Mouse (Mus musculus): ENCODE data around the gene Pde2a. TPM values are rescaled to one million over a fixed set of nuclear protein-coding genes. Genes with fewer than 3 reads are reported as not detected.

Pde2a gene
- polyA plus RNA-seq, 1 experiment = 25.1 TPM

DNA sequence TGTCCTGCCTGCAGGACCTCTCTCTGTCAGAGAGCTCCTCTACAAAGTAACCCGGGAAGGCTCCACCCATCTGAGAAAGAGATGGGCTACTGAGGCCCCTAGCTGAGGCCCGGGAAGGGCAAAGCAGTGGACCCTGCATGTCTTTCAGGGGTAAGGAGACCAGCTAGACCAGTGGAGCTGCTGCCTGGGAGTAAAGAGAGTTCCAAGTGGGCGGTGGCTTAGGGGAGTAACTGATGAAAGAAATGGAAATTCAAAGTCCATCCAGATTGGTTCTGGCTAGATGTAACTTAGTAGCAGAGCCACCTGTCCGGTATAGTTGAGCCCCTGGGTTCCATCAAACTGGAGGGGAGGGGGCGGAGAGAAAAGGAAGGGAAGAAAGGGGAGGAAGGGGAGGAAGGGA is 112.9 kb downstream of the Pde2a start:
- no peak for DNase-seq (ENCODE audit: low read depth)
- TF ChIP-seq CTCF (IDR thresholded peaks at IDR 0.05; ENCODE audit: borderline replicate concordance, extremely low read depth, insufficient read depth, insufficient read length) (no peak), POLR2A (IDR thresholded peaks at IDR 0.05; ENCODE audit: borderline replicate concordance, extremely low read depth, insufficient read depth, insufficient read length, poor library complexity, severe bottlenecking) (no peak)

GRCm38 (mm10) chr7:101535102-101535501 is 113.6 kb downstream of the Pde2a start:
- TF ChIP-seq POLR2A (IDR thresholded peaks at IDR 0.05; ENCODE audit: borderline replicate concordance, extremely low read depth, insufficient read depth, insufficient read length, poor library complexity, severe bottlenecking) (no peak), CTCF (IDR thresholded peaks at IDR 0.05; ENCODE audit: borderline replicate concordance, extremely low read depth, insufficient read depth, insufficient read length) (no peak)
- DNase-seq (ENCODE audit: low read depth) = peak; percentile 35

GRCm38 (mm10) chr7:101535517-101535916 is 114.0 kb downstream of the Pde2a start:
- TF ChIP-seq POLR2A (IDR thresholded peaks at IDR 0.05; ENCODE audit: borderline replicate concordance, extremely low read depth, insufficient read depth, insufficient read length, poor library complexity, severe bottlenecking) = no peak
- no peak for TF ChIP-seq CTCF (IDR thresholded peaks at IDR 0.05; ENCODE audit: borderline replicate concordance, extremely low read depth, insufficient read depth, insufficient read length)
- no peak for DNase-seq (ENCODE audit: low read depth)

GRCm38 (mm10) chr7:101537541-101537940 is 116.0 kb downstream of the Pde2a start:
- no peak for DNase-seq (ENCODE audit: low read depth)
- TF ChIP-seq POLR2A (IDR thresholded peaks at IDR 0.05; ENCODE audit: borderline replicate concordance, extremely low read depth, insufficient read depth, insufficient read length, poor library complexity, severe bottlenecking) = no peak
- TF ChIP-seq CTCF (IDR thresholded peaks at IDR 0.05; ENCODE audit: borderline replicate concordance, extremely low read depth, insufficient read depth, insufficient read length) = no peak

DNA sequence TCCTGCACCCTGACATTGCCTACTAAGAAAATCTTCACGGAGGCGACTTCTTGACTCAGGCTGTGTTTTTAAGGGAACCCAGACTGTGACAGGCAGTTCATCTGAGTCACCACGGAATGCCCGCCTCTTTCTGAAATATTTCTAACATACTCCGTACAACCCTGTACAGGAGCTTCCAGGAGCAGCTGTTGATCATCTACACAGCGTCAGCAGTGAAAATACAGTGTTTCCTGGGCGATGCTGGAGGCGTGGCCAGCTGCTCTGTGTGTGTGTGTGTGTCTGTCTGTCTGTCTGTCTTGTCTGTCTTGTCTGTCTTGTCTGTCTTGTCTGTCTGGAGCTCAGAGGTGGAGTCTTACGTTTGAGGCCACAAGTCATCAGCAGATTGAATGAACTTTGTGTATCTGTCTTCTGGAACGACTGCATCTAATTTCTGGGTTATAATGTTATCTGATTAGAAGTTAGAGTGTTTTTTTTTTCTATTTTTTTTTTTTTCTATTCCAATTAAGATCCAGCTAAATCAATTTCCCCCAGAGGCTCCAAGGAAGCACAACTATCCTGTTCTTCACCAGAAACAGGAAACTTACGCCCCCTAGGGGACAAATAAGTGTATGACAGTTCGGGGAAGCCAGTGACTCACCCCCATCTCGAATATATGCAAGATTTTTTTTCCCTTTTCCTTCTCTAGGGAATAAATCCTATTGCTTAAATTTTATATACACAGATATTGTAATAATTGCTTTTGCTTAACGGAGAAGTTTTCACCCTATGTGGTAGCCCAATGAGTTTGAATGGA is 116.8 kb downstream of the Pde2a start:
- no peak for TF ChIP-seq POLR2A (IDR thresholded peaks at IDR 0.05; ENCODE audit: borderline replicate concordance, extremely low read depth, insufficient read depth, insufficient read length, poor library complexity, severe bottlenecking)
- peak; percentile 62; the same call in 1 of the 2 replicates for TF ChIP-seq CTCF (IDR thresholded peaks at IDR 0.05; ENCODE audit: borderline replicate concordance, extremely low read depth, insufficient read depth, insufficient read length)
- DNase-seq (ENCODE audit: low read depth) = peak; percentile 65

GRCm38 (mm10) chr7:101539774-101540173 is 118.3 kb downstream of the Pde2a start:
- TF ChIP-seq POLR2A (IDR thresholded peaks at IDR 0.05; ENCODE audit: borderline replicate concordance, extremely low read depth, insufficient read depth, insufficient read length, poor library complexity, severe bottlenecking) (no peak), CTCF (IDR thresholded peaks at IDR 0.05; ENCODE audit: borderline replicate concordance, extremely low read depth, insufficient read depth, insufficient read length) (no peak)
- DNase-seq (ENCODE audit: low read depth) = no peak

- TF ChIP-seq CTCF (IDR thresholded peaks at IDR 0.05; ENCODE audit: borderline replicate concordance, extremely low read depth, insufficient read depth, insufficient read length) (no peak), POLR2A (IDR thresholded peaks at IDR 0.05; ENCODE audit: borderline replicate concordance, extremely low read depth, insufficient read depth, insufficient read length, poor library complexity, severe bottlenecking) (no peak)
- DNase-seq (ENCODE audit: low read depth) = no peak
These were observed 119.2 kb downstream of the Pde2a start for GRCm38 (mm10) chr7:101540684-101541083.

DNA sequence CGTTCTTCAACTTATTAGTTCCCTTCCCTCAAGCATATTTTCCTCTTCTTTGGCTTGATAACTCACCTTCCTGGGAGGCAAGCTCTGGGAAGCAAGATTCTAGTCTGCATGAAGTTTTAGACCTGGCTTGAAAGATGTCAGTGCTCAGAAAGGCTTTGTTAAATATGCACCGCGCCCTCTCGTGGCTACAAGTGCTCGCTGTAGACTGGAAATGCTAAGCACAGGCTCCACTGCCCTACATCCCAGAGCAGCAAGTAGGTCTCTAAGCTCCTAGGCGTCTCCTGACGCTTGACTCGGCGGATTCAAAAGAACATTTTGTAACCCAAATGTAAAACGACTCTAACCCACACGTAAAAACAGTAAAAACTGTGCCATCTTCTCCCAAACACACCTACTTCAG is 119.6 kb downstream of the Pde2a start:
- DNase-seq (ENCODE audit: low read depth) = peak; percentile 93
- TF ChIP-seq POLR2A (IDR thresholded peaks at IDR 0.05; ENCODE audit: borderline replicate concordance, extremely low read depth, insufficient read depth, insufficient read length, poor library complexity, severe bottlenecking) (no peak), CTCF (IDR thresholded peaks at IDR 0.05; ENCODE audit: borderline replicate concordance, extremely low read depth, insufficient read depth, insufficient read length) (peak; percentile 90)

DNA sequence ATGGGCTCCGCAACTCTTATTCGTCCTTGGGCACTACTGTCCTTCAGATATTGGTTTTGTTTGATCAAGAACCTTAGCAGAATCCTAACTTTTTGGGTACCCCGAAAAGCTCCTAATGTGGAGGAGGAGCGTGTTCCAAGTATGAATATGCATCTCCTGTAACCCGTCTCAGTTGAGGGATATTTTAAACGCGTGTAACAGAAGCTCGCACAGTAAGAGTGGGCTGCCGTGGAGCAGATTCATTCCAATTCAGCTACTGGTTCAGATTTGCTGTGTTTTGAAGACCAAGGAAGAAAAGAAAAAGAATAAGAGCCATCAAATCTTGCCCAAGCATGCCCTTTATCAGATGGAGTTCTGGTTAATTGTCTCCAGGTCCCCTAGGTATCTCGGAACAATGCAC is 120.2 kb downstream of the Pde2a start:
- DNase-seq (ENCODE audit: low read depth) = no peak
- no peak for TF ChIP-seq CTCF (IDR thresholded peaks at IDR 0.05; ENCODE audit: borderline replicate concordance, extremely low read depth, insufficient read depth, insufficient read length)
- TF ChIP-seq POLR2A (IDR thresholded peaks at IDR 0.05; ENCODE audit: borderline replicate concordance, extremely low read depth, insufficient read depth, insufficient read length, poor library complexity, severe bottlenecking) = no peak

- TF ChIP-seq POLR2A (IDR thresholded peaks at IDR 0.05; ENCODE audit: borderline replicate concordance, extremely low read depth, insufficient read depth, insufficient read length, poor library complexity, severe bottlenecking) = no peak
- no peak for TF ChIP-seq CTCF (IDR thresholded peaks at IDR 0.05; ENCODE audit: borderline replicate concordance, extremely low read depth, insufficient read depth, insufficient read length)
- no peak for DNase-seq (ENCODE audit: low read depth)
These were observed 126.2 kb downstream of the Pde2a start for GRCm38 (mm10) chr7:101547651-101548050.

DNA sequence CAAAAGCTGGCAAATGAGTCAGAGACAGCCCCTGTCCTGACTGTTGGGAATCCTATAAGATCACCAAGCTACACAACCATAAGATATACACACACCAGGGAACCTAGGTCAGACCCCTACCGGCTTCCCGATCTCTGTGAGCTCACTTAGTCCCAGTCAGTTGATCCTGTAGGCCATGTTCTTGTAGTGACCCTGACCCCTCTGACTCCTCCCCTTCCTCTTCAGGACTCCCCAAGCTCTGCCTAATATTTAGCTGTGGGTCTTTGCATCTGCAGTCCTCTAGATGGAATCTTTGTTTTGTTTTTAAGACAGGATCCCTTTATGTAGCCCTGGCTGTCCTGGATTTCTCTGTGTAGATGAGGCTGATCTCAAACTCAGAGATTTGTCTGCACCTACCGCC is 127.8 kb downstream of the Pde2a start:
- DNase-seq (ENCODE audit: low read depth) = no peak
- TF ChIP-seq POLR2A (IDR thresholded peaks at IDR 0.05; ENCODE audit: borderline replicate concordance, extremely low read depth, insufficient read depth, insufficient read length, poor library complexity, severe bottlenecking) (no peak), CTCF (IDR thresholded peaks at IDR 0.05; ENCODE audit: borderline replicate concordance, extremely low read depth, insufficient read depth, insufficient read length) (no peak)
